In the genomic region with DNA sequence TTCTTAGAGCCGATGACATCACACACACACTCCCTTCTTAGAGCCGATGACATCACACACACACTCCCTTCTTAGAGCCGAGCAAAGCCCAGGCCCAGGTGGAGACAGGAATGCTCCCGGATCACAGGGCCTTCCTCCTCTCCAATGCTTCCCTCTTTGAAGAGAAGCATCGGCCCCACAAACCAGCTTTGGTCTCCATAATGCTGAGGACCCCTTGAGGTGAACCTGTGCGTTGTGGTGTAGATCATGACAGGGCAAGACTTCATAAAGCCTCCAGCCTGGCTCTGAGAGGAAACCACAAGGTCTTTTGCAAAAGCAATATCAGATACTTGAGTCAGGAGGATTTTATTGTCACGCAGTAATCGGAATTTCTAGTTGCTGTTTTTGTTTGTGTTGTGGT, we compare ENCODE assay signal across 31 mouse cellular contexts. TPM values are rescaled to one million over a fixed set of nuclear protein-coding genes. Genes with fewer than 3 reads are reported as not detected.
DNase-seq lines count a peak whose midpoint lies in the region; ATAC-seq lines count a peak whose summit lies in the region.
"Had no signal": no experiment of that assay in that cellular context is flagged by ENCODE, and none has a peak within 500 bp of the region (broad histone marks: within the 10 kb centered on the region; RNA-seq: fewer than 3 reads in every experiment).

No protein-coding gene starts in this region.

- peak; percentile 73 for DNase-seq in heart, adult 11 months
- peak; percentile 1 for DNase-seq in liver
- peak; percentile 9 to 36 for DNase-seq in spleen, postnatal 4 days (ENCODE audit: low spot score in 2 of 2)
- DNase-seq in spleen, postnatal 36 days (ENCODE audit: low spot score in 2 of 2), result no peak
- no peak for DNase-seq in adrenal gland, postnatal 36 days
- DNase-seq: adrenal gland, postnatal 10 days; cerebellum, adult 2 months; cerebellum, postnatal 36 days; gastrocnemius, postnatal 36 days; heart, postnatal 36 days; kidney, postnatal 36 days; layer of hippocampus, postnatal 36 days; lung, adult 18-20 months; lung, postnatal 10 days; right cerebral cortex, adult 18-20 months had no signal

- H3K4me3 ChIP-seq in heart, embryonic 12.5 days, result no peak overlapping the region
- no peak overlapping the region for H3K4me3 ChIP-seq in liver, embryonic 12.5 days
- H3K4me3 ChIP-seq: forebrain, embryonic 13.5 days; limb, embryonic 15.5 days; midbrain, embryonic 13.5 days; neural tube, embryonic 13.5 days had no signal

- no peak for ATAC-seq in heart, embryonic 12.5 days (ENCODE audit: insufficient number of reproducible peaks, low FRiP score)
- no peak for ATAC-seq in liver, embryonic 12.5 days
- ATAC-seq: forebrain, embryonic 13.5 days; hindbrain, embryonic 16.5 days; intestine, postnatal 0 days had no signal

- 82% methylated on average over 8 of the region's 8 CpGs for WGBS in heart, embryonic 12.5 days
- WGBS in liver, embryonic 12.5 days (ENCODE audit: insufficient replicate concordance), result 65% methylated on average over 8 of the region's 8 CpGs

- H3K9ac ChIP-seq in heart, embryonic 12.5 days, result no peak overlapping the region
- no peak overlapping the region for H3K9ac ChIP-seq in liver, embryonic 12.5 days
- H3K9ac ChIP-seq: forebrain, embryonic 13.5 days; limb, embryonic 15.5 days; midbrain, embryonic 13.5 days; neural tube, embryonic 13.5 days had no signal

- H3K27me3 ChIP-seq in heart, embryonic 12.5 days (replicated peaks), result no peaks in the 10 kb centered on the region
- no peaks in the 10 kb centered on the region for H3K27me3 ChIP-seq in liver, embryonic 12.5 days (replicated peaks)
- H3K27me3 ChIP-seq: forebrain, embryonic 13.5 days; limb, embryonic 15.5 days; midbrain, embryonic 13.5 days; neural tube, embryonic 13.5 days had no signal

- H3K27ac ChIP-seq in heart, embryonic 12.5 days (ENCODE audit: poor library complexity, severe bottlenecking), result no peak overlapping the region
- H3K27ac ChIP-seq in liver, embryonic 12.5 days, result no peak overlapping the region
- H3K27ac ChIP-seq: forebrain, embryonic 13.5 days; limb, embryonic 15.5 days; midbrain, embryonic 13.5 days; neural tube, embryonic 13.5 days had no signal

- H3K36me3 ChIP-seq in heart, embryonic 12.5 days, result no peaks in the 10 kb centered on the region
- H3K36me3 ChIP-seq in liver, embryonic 12.5 days, result no peaks in the 10 kb centered on the region
- H3K36me3 ChIP-seq: limb, embryonic 15.5 days; midbrain, embryonic 13.5 days; neural tube, embryonic 13.5 days had no signal

- no peaks in the 10 kb centered on the region; the same call in 1 of the 2 replicates for H3K9me3 ChIP-seq in heart, embryonic 12.5 days (replicated peaks)
- no peaks in the 10 kb centered on the region for H3K9me3 ChIP-seq in liver, embryonic 12.5 days (replicated peaks)
- H3K9me3 ChIP-seq: forebrain, embryonic 13.5 days; limb, embryonic 15.5 days; midbrain, embryonic 13.5 days; neural tube, embryonic 13.5 days had no signal

- H3K4me2 ChIP-seq in heart, embryonic 12.5 days, result no peak overlapping the region
- H3K4me2 ChIP-seq in liver, embryonic 12.5 days, result no peak overlapping the region
- H3K4me2 ChIP-seq: forebrain, embryonic 13.5 days; limb, embryonic 15.5 days; midbrain, embryonic 13.5 days; neural tube, embryonic 13.5 days had no signal

- H3K4me1 ChIP-seq in heart, embryonic 12.5 days (replicated peaks), result peaks cover 18% of the 10 kb centered on the region
- no peaks in the 10 kb centered on the region for H3K4me1 ChIP-seq in liver, embryonic 12.5 days
- H3K4me1 ChIP-seq: forebrain, embryonic 13.5 days; limb, embryonic 15.5 days; neural tube, embryonic 13.5 days had no signal

RNA-seq across cellular contexts. Expression of gene Rpl36-ps4, which starts 55.3 kb away (rescaled TPM):
- polyA plus RNA-seq in heart, embryonic 12.5 days (2016; fragmentation: Nextera tagmentation; extraction: Ambion mirVana), result not detected in 2 replicates
- not detected in 2 replicates for polyA plus RNA-seq in liver, embryonic 12.5 days (2016; fragmentation: Nextera tagmentation; extraction: Ambion mirVana)
- total RNA-seq in adrenal gland, postnatal 36 days (2021), result not detected
- total RNA-seq: adrenal gland, postnatal 10 days; gastrocnemius, adult 18-20 months; gastrocnemius, postnatal 36 days; heart, postnatal 36 days; layer of hippocampus, adult 8-10 months; layer of hippocampus, postnatal 36 days; left cerebral cortex, postnatal 25 days had no signal
- polyA plus RNA-seq: cerebellum, adult 2 months; embryonic facial prominence, embryonic 14.5 days; forebrain, embryonic 13.5 days; heart, embryonic 14.5 days; hindbrain, embryonic 16.5 days; intestine, postnatal 0 days; kidney, embryonic 14.5 days; limb, embryonic 15.5 days; midbrain, embryonic 13.5 days; neural tube, embryonic 13.5 days; small intestine, adult 2 months; thymus, postnatal 0 days had no signal

Comparison
In these comparisons a context has a peak if more than half of its experiments do, and no peak if none do; other contexts are left out.
1. DNase-seq: peak in heart, adult 11 months (single experiment), liver (single experiment) and spleen, postnatal 4 days (2 of 2); none in spleen, postnatal 36 days (0 of 2) and adrenal gland, postnatal 36 days (0 of 2).